Mouse (Mus musculus): Measurements from ENCODE around the gene Stc2. TPM values are rescaled to one million over a fixed set of nuclear protein-coding genes. Genes with fewer than 3 reads are reported as not detected.

Stc2 gene
- polyA plus RNA-seq, 1 experiment: 12.7 TPM

DNA sequence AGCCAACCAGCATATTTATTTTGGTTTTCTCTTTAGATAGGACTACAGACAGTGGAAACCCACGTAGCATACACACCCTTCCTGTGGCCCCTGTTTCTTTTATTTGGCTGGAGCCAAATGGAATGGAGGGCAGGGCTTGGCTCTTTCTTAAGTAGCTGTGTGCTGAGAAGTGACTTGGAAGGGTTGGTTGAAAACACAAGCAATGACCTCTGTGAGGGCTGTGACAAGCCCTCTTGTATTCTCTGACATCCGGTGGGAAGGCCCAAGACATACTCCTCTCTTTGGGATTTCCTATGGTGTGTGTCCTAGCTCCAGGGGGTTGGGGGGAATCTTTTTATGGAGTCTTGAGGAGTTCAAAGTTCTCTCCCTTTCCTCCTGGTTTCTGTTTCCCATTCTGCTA is 3.5 kb downstream of the Stc2 start:
- no peak for DNase-seq (ENCODE audit: low read depth)

DNA sequence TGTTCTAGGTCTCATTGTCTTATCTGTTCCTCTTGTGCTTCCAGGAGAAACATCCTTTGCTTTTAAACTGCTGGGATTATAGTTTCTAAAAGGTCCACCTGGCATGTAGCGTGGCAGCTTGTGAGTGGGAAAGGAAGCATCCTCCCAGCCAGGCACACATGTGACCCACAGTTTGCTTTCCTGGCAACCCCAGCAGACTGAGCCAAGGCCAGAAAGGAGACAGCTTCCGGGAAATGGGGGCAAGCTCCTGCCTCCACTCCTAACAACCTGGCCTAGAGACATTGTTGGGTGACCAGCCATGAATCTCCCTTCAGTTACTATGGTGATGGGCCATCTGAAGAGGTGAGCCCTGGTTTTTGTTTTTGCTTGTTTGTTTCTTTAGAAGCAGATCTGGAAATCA is 3.9 kb downstream of the Stc2 start:
- no peak for DNase-seq (ENCODE audit: low read depth)

DNA sequence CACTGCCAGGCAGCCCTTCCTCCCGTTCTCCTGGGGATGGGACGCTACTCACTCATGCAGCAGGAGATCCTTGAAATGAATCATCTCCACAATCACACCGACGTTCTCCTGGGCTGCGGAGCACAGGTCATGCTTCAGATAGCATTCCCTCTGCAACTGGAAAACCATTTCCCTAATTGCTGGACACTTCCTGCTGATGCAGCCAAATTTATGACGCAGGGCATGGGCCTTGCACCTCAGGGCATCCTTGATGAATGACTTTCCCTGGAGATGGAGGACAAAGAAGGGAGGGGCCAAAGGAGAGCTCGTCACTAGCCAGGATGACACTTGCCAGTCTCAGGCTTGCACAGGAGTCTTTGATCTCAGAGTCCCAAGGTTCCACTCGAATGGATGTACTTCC is 4.6 kb downstream of the Stc2 start:
- no peak for DNase-seq (ENCODE audit: low read depth)

DNA sequence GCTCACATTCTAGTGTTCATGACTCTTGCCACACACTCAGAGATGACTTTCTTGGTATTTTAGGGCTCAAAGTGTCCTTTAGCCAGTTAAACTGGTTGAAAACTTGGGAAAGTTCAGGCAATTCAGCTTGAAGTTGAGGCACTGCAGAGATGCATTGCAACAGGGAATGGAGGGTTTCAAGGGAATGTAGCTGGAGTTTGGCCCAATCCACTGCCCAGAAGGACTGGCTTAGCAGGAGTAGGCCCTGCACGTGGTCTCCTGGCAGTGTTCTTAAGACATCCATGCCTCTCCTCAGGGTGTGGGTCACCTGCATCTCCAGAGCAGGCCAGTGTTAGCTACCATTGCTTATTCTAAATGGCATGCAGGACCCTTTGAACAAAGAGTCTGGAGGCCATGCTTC is 7.0 kb downstream of the Stc2 start:
- no peak for DNase-seq (ENCODE audit: low read depth)

DNA sequence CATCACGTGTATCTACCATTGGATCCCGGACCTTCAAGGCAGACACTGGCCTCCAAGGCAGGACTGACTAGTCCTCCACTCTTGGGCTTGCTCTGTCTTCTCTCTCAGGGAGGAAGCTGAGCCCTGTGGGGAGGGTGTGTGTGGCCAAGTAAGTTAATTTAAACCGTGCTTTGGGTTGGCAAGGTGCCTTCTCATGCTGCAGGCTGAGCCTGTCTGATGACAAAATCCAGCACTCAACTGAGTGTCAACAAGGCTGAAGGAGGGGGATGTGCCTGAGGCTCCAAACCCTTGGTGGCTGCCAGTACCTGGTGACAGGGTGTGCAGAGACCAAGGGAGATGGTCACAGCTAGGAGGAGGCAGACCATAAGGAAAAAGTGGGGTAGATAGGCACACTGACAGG is 7.5 kb downstream of the Stc2 start:
- no peak for DNase-seq (ENCODE audit: low read depth)

DNA sequence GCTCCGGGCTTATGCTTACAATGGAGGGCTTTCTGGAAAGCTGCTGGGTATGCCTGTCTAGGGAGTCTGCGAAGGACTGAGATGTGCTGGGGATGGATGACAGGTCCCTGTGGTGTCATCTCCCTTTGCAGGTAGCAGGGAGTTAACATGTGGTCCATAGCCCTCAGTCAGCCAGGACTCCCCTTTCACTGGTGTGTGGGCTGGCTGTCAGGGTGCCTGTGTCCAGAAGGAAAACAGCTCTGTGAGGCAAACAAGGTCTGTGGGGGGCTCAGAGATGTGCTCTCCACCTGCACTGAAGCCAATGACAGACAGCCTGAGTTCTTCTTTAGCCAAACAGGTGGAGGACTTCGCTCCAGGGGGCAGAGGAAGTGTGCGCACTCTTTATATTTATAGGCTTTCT is 8.8 kb downstream of the Stc2 start:
- DNase-seq (ENCODE audit: low read depth): no peak

DNA sequence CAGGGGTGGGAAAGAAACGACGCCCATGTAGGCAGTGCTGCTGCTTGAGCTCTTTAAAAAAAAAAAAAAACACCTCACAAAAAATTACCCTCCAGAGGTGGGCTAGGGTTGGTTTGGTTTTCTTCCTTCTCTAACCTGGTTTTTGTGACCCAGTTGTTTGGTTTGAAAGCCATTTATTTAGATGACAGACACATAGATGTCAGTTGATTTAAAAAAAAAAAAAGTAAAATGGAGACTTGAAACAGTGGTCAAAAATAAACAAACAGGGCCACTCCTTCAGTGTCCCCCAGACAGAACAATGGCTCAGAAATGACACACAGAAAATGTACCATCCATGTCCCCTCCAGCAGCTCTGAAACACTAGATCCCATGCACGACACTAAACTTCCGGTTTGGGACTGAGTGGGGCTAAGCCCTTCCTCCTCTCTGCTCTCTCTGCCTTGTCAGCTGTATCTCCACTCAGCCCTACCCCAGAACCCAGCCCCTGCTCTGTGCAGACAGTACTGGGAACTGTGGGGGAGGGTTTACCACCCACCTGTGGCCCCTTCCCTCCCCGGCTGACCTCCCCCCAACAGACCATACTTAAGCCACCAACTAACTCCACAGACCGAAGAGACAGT is 10.5 kb downstream of the Stc2 start:
- no peak for DNase-seq (ENCODE audit: low read depth)

DNA sequence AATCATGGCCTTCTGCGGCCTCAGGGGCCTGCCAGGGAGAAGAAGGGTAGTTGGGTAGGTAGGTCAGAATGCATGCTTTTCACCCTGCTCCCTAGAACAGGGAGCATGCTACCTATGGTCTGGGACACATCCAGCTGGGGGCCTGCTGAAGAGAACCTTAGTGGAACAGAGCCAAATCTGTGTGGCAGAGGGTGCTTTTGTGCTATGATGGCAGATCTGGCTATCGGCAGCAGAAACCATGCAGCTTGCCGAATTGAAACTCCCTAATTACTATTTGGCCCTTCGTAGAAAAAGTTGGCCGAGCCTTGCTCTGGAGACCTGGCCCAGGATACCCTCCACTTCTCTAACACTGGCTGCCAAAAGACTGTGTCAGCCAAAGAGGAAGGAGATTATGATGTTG is 11.4 kb downstream of the Stc2 start:
- no peak for DNase-seq (ENCODE audit: low read depth)

DNA sequence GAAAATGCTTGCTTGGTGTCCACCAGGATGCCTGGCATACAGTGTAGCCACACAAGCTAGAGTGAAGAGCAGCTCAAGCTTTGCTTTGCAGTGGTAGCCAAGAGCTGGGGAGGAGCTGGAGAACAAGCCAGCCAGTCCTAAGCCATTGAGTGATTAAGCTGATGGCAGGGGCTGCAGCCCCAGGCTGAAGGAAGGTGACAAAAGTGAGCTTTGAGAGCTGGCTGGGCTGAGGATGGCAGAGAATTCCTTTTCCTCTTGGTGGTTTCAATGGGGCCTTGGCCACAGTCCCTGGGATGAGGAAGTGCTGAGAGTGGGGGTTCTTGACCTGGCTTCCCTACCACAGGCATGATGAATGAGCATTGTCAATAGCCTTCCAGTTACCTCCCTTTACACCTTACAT is 13.0 kb downstream of the Stc2 start:
- no peak for DNase-seq (ENCODE audit: low read depth)

DNA sequence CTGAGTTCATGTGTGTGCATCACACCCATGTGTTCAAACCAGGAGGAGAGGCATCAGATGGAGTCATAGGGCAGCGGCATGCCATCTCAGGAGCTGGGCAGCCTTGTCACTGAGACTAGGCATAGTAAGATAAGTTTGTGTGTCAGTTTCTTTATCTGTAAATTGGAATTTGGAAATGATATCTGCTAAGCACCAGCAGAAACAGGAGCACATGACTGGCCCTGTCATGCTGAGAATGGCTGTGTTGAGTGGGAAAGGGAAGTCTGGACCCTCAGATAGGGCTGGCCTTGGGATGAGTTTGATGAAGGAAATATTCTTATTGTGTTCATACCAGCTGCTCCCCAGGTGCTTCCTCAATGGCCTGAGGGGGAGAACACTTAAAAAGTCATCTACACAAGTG is 14.1 kb downstream of the Stc2 start:
- no peak for DNase-seq (ENCODE audit: low read depth)

DNA sequence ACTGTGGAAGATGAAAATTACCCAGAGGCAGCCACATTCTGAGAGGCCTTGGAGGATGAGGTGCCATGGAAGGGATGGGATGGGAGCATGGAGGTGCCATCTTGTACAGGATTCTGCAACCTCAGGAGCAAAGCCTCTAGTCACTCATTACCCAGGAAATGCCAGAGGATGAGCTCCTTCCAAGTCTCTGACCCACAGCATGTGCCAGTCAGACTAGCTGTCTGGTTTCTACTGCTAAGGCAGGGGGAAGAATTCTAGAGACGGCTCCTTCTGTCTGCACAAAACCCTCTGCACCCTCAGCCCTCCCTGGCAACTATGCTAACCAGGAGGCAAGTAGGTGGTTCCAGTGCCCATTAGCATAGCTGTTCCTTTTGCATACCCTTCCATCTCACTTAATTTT is 15.4 kb downstream of the Stc2 start:
- DNase-seq (ENCODE audit: low read depth): no peak

Other genes starting within 250 kb of the Stc2 start
- gene Gm17332, start 187.6 kb downstream of the Stc2 start, polyA plus RNA-seq (2012; rRNA removed): not detected in 2 replicates

Measured in gonadal fat pad, adult 2 months (tissue).